Mouse (Mus musculus): ENCODE data around the gene Btbd35f3. TPM values are rescaled to one million over a fixed set of nuclear protein-coding genes. Genes with fewer than 3 reads are reported as not detected.

Btbd35f3 gene
- polyA plus RNA-seq (2017; shearing (Covaris generic)), result not detected

DNA sequence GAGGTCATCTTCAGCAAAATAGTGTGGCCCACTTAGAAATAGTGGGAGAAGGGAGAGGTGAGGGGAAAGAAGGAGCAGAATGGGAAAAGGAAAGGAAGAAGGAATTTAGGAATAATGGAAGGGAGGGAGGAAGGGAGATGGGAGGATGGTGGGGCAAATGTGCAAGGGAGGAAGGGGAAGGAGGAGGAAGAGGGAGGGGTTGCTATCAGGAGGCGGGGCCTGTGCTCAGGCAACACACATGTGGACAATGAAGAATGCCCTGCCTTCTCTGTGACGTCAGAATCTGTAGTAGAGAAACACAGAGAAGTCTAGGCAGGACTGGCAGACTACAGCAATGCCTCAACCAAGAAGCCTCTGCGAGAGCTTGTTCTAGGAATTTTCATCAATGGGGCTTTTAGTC is at the start of gene Btbd35f3:
Btbd35f3 (plus strand) TSS at position 301 of the 400 bp plus-strand sequence.

Other genes starting within 250 kb of the Btbd35f3 start
- gene Btbd35f16, start 80.7 kb upstream of the Btbd35f3 start, polyA plus RNA-seq (2017; shearing (Covaris generic)), result not detected
- gene Btbd35f28, start 158.9 kb downstream of the Btbd35f3 start, polyA plus RNA-seq (2017; shearing (Covaris generic)), result not detected

Measured in naive thymus-derived CD4-positive, alpha-beta T cell, adult 5 months (primary cell).